Mouse (Mus musculus): Measurements from ENCODE around the gene Nradd.
A peak's percentile ranks its signal among the peaks of the same experiment; 100 is the strongest.

The Nradd gene

DNA sequence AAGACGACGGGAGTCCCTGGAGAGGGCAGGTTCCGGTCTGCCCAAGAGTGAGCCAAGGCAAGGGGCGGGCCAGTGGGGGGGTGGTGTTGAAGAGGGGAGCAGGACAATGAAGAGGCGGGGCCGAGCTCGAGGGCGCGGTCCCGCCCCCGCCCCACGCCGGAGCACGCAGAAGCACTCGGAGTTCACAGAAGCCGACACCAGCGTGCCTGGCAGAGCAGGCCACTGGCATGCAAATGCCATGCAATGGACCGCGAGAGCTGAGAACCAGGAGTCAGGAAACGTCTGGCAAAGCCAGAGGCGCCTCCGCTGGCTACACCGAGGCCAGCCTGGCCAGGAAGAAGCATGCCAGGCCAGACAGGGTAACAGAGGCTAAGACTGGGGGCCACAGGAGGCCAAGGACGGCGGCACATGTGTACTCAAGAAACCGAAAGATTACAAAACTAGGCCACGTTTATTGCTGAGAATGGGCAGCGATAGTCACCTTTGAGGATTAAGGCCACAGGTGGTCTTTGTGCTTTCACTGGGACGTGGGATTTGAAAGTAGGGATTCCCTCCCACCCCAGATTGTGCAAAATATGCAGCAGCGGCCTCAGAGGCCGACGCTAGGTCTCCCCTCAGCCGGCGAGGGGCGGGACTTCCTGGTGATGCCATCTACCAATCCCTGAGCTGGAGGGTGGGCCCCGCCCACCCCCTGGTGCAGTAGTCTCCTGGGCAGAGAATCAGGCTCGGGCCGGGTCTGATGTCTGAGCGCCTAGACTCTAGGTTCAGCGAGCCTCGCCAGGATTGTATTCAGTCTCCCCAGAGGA, at the start of gene Nradd:
Gene Nradd, minus strand, starts transcription at position 92 of the 806 bp plus-strand sequence.
- peak; percentile 65 to 83 for DNase-seq (ENCODE audit: low spot score in 2 of 2)

DNA sequence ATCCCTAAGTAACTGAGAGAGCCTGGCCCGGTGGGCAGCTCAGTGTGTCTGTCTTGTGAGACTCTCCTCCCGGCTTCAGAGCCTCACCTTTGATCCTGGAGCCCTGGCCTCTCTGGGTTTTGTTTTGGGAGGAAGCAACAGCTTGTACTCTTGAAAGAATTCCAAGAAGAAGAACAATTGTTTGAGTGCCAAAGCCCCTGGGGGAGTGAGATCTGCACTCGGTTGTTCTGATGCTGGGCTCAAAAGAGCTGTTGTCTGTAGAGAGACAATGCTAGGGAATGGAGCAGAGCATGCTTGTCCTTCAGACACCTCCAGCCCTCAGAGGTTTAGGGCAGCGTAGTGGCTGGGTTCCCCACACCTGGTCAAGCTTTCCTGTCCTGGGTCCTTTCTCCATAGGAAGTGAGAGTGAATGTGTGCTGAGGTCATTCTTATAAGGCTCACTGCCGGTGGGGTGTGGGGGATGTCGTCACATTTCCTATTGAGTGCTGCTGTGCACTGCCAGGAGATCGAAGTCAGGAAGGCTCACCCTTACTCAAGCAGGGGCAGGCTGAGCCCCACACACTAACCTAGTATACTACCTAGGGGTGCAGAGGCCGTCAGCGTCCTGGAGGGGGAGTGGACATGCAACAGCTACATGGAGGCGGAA, 49.0 kb upstream of the Nradd start:
- DNase-seq (ENCODE audit: low spot score in 2 of 2): no peak

DNA sequence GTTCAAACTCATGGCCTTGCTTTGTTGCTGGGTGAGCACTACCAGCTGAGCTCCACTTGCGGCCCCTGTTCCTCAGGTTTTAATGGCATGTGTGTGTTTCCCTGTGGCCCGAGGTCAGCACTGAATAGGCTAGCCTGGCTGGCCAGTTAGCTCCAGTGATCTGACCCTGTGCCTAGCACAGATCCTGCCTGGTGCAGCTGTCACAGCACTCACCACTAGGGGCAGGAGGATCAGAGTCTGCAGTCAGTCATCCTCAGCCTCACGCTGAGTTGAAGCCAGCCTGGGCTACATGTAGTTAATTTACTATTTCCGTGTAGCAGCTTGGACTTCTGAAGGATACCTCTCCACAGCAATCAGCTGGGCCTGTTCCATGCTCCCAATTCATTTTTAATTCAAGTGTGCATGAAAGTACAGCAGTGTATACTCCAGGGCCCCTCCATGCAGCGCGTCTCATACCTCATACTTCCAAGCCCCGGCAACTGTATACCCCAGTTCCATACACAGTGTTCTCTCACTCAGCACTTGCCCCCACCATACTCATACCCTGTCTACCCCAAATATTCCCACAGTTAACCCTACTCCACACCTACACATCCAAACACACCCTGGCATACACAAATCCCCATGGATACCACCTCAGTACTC, 48.3 kb upstream of the Nradd start:
- DNase-seq (ENCODE audit: low spot score in 2 of 2): no peak

DNA sequence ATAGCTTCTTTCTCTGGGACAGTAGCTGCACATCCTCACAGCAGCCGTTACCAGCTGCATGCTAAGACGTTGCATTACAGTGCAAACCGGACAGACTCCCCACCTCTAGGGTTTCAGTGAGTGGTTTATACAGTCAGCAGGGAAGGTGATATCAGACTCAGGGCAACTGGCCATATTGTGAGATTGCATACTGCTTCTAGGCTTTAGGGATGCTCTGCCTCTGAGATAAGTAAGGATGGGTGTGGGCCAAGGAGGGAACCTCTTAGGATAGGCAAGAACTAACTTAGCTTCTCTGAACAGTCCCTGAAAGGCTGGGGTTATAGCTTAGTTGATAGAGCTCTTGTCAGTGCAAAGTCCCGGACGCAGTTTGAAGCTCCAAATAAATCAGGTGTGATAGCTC, 45.5 kb upstream of the Nradd start:
- DNase-seq (ENCODE audit: low spot score in 2 of 2): no peak

DNA sequence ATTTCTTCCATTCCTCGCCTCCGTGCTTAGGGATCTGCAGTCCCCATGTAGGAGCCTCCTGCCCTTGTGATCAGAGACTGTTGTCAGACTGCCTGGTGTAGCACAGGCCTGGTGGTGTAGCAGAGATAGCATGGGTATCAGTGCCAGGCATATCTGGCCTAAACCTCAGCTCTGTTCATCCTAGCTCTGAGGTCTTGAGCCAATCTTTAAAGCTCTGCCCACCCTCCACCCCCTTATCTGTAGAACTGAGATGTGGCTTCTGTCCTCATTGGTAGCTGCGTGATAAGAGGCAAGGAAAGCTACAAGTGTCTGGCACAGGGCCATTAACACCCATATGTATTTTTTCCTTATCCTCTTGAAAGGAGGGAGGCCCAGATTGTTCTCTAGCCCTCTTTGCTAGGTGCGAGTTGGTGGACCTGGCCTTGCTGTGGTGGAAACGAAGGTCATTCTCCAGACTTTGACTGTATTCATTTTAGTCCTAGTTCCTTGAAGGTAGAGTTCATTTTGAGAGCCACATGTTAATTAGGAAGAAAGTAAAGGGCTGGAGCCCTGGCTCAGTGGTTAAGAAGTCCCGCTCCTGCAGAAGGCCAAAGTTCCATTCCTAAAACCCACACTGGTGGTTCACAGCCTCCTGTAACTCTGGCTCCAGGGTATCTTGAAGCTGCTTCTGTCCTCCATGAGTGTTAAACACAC, 44.5 kb upstream of the Nradd start:
- no peak for DNase-seq (ENCODE audit: low spot score in 2 of 2)

DNA sequence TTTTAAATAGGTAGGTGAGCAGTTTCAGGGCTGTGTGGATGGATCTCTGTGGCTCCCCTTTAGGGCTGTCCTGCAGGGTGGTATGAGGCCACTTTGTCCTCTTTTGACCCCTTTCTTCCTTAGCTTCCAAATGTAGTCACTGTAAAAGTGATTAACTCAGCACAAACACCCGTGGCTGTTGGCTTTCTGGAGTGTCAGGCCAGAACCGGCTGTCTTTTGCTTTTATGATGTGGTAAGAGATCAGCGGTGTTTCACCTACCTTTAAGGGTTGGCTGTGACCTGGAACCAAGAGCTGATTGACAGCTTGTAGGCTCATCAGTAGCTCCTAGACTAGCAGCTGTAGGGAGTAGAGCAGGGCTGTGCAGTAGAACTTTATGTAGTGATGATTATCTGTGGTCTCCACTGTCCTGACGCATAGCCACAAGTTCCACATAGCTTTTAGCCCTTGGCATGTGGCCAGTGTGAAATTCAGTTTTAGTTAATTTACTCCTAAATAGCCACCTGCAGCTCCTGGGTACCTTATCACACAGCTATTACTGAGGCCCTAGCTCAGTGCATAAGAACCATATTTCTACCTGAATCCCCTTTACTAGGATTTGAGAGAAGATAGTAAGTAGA, 43.1 kb upstream of the Nradd start:
- DNase-seq (ENCODE audit: low spot score in 2 of 2): no peak

DNA sequence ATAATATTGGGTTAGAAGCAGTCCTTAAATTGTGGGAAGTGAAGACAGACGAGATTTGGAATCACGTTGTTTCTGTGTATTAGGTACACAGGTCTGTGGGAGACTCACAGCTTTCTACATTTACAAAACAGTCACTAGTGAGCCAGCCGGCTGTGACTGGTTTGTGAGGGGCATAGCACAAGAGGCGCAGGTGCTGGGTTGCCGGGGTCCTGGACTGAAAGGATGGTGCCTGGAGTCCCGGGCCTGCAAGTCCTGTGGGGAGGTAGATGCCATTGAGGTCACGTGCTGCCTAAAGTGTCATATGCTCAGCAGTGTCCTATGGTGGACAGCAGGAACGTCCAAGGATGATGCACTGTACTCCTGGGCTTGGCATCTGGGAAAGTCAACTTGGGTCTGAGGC, 42.1 kb upstream of the Nradd start:
- no peak for DNase-seq (ENCODE audit: low spot score in 2 of 2)

DNA sequence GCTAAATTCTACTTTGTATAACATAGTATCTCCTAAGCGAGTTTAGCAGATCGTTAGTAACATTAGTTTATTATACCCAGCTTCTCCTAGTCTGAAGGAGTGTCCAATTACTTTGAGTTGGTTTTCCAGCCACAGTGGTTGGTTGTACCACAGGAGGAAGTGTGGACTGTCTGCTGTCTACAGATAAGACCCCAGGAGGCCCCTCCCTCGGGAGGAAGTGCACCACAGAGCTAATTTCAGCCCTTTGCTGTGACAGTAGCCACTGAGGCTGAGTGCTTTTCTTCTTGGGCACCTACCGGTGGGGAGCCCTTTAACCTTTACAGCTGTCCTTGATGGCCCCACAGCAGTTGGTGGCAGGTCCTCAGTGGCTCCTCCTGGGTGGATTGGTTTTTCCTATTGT, 41.7 kb upstream of the Nradd start:
- DNase-seq (ENCODE audit: low spot score in 2 of 2): no peak

DNA sequence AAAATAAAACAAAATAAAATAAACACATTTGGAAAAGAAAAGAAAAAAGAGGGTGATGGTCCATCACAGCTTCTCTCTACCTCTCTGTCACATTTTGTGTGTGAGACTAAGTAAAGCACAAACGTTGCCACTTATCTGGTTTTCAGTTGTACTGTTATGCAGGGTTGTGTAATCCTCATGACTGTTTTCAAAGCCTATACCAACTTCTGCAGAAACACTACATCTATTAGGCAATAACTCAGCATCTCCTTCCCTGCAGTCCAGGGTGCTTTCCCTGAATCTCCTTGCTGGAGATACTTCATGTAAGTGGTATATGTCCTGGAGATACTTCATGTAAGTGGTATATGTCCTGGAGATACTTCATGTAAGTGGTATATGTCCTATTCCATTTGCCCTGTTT, 38.6 kb upstream of the Nradd start:
- DNase-seq (ENCODE audit: low spot score in 2 of 2): no peak

DNA sequence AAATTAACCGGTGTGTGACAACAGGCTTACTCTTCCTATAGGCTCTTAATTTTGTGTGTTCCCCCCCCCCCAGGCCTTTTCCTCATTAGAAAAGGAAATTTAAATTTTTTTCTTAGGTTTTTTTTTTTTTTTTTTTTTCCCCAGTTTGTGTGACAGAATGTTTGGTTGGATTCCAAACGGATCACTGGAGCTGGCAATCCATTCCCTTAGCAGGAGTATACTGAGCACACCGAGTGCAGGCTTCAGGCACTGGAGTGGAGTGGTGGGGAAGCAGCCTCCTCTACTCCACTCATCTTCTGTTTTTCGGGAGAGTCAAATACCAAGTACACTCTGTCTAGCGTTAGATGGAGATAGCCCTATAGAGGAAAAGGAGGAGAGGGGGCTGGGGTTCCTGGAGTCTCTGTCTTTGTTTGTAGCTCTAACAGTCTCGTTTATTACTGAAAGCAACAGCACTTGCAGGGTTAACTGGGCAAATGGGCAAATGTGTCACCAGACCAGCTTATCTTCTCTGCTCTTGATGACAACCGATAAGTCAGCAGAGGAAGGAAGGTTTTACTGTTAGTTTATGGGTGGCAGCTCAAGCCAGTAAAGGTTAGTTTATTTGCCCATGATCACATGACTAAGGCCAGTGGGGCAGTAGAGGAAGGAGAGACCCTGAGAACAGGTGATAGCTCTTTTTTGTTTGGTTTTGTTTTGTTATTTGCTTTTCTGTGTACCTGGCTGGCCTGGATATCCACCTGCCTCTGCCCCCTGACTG, 36.8 kb upstream of the Nradd start:
- no peak for DNase-seq (ENCODE audit: low spot score in 2 of 2)

DNA sequence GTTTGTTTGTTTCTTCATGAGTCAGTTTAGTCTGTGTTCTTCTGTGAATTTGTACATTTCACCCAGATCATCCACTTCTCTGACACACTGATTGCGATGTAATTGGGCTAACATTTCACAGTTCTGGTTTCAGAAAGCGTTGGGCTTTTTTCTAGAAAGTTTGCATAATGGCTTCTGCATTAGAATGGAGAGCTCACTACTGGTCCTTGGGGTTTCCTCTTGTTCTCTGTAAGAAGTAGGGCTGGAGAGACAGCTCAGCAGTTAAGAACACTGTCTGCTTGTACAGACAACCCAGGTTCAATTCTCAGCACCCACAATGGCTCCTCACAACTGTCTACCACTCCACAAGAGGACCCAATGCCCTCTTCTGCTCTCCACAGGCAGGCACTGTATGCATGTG, 36.0 kb upstream of the Nradd start:
- no peak for DNase-seq (ENCODE audit: low spot score in 2 of 2)

DNA sequence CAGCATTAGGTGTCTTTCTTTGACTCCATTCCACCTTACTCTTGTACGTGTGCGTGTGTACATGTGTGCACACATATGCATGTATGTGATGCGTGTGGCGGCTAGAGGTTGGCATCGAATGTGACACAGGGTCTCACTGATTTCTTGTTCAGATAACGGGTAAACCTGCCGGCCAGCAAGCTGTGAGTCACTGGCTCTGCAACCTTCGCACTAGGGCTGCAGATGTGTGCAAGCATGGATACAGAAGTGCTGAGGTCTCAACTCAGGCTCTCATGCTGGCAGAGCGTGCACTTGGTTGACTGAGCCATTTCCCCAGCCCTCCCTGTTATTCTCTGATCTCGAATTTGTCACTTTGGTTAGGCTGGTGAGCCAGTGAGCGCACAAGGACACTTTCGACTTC, 35.3 kb upstream of the Nradd start:
- no peak for DNase-seq (ENCODE audit: low spot score in 2 of 2)

DNA sequence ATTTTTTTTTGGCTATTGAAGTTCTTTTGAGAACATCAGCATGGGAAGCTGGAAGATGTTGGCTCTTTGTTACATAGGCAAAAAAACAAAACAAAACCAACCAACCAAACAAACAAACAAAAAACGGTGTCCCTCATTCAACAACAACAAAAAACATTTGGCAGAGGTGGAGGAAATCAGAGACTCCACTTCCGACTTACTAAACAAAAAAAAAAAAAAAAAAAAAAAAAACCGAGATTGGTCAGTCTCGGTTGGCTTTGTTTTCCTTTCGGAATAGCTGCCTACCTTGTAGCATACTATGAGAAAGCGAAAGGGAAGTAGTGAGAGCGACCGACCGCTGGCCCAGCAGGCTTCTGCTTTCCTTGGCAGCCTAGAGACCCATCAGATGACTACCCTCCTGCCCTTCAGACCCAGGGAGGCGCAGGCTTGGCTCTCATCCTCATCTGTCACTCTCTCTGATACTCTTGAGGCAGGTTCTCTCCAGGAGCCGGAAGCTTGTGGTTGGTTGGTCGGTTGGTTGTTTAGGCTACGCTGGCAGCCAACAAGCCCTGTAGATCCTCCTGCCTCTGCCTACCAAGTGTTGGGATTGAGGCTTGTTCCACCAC, 33.3 kb upstream of the Nradd start:
- no peak for DNase-seq (ENCODE audit: low spot score in 2 of 2)

DNA sequence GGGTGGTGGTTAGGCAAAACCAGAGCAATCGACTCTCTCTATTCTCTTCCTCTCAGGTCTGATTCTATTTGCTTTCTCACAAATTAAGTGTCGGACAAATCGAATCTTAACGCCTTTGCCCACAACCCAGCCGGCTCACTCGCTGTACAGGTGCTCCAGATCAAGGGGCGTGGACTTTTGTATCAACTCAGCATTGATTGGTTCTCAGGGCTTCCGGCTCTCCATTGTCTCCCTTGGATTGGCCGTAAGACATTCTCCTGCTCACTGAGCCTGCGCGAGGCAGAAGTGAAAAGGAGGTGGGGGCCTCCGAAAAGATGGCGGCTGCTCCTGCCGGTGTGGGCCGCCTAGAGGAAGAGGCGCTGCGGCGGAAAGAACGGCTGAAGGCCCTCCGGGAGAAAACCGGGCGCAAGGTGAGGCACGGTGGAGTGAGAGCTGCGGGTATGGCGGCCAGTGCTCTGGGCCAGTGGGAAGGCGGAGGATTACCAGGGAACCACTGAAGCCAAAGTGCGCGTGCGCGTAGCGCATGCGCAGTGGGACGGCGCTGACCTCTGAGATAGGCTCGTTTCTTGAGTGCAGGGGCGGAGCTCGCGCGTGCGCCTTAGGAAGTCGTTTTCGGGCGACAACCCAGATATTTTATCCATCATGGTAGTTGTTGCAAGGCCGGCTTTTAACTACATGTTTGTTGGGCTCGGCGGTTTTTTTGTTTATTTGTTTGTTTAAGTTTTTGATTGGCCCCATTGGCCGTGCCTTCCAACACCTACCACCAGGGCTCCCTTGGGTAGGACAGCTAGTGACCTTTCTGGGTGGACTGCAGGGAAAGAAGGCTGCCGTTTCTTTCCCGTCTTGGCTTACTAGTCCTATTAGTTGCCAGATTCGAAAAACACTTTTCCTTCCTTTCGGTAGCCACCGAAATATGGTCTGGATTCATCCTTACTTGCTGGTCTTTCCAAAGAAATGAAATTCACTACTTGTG, 32.3 kb upstream of the Nradd start, which contains the start of gene Ccdc12:
Gene Ccdc12, plus strand, starts transcription at position 255 of the 973 bp plus-strand sequence.
- peak; percentile 92 to 94 for DNase-seq (ENCODE audit: low spot score in 2 of 2)

DNA sequence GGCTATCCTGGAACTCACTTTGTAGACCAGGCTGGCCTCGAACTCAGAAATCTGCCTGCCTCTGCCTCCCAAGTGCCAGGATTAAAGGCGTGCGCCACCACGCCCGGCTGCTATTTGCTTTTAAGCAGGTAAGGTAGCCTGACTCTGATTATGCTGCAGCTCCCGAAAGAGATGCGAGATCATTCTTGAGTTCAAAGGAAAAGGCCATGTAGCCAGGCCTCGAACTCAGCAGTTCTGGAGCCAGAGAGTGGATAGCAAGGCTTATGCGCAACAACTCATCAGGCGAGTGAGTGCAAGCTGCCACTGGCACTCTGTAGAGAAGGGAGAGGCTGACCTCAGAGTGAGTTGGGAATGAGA, 31.4 kb upstream of the Nradd start:
- DNase-seq (ENCODE audit: low spot score in 2 of 2): no peak

DNA sequence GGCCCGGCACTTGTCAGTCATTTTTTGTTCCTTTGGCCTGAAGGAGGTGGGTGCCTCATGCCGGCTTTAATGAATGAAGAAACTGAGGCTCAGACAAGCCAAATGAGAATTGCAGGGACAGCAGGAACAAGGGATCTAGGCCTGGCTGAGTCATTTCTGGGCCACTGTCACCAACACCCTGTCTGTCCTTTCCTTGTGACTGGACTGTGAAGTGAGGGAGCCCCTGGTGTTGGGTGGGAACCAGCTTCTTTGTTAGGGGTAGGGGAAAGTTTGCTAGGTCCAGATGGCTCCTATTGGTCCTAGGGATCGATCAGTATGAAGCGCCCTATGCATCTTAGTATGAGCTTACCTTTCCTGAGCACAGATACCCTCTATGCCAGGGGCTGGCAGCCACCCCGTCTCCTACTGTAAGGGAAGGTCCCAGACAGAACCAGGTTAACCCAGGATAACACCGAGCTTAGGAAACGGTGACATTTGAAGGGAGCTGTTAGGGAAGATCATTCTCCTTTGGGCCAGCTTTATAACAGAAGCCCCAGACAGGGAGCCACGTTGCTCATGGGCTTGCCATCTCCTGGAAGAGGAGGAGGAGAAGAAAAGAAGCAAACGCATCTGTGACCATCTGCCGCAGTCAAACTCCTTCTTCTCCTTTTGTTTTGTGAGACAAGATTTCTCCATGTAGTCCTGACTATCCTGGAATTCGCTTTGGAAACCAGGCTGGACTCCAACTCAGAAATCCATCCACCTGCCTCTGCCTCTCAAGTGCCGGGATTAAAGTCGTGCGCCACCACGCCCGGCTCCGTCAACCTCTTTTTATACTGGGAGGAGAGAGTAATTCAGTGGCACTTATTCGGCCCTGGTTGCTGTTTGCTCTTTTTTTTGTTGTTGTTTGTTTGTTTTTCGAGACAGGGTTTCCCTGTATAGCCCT, 30.7 kb upstream of the Nradd start:
- DNase-seq (ENCODE audit: low spot score in 2 of 2): no peak

DNA sequence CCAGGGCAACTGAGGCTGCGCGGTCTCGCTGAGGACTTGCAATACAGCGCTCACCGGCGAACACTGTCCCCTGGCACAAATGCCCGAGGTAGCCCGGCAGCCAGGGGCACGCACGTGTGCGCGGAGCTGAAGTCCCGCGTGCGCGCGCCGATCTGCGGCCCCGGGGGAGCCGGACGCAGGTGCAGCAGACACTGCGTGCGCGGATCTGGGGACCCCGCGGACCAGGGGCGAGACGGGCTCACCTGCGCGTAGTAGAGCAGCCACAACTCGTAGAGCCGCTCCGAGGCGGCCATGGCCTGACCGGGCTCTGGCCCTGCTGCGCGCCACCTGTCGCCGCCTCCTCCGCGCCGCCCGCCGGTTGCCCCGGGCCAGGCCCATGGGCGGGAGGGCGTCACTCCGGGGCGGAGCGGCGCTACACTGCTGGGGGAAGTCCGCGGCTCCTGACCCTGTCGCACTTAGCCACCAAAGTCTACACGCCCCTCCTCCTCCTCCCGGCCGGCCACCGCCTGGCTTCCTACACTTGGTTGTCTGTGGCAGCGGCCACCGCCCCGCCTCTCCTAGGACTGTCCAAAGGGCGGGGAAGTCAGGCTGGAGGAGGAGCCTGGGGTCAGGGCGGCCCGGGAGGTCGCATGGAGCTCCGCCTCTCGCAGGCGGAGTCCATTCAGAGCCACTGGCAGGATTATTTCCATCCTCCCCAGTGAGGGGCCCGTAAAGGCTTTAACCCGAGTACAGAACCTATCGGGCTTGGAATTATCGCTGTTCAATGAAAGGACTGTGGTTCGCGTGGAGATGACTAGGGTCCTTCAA, 29.6 kb upstream of the Nradd start, which contains the start of gene Nbeal2:
Gene Nbeal2, minus strand, starts transcription at position 507 of the 807 bp plus-strand sequence.
- DNase-seq (ENCODE audit: low spot score in 2 of 2): peak; percentile 90 to 97
